Mouse (Mus musculus) hindbrain, embryonic 16.5 days (tissue): ENCODE results near the gene Hoxb5. TPM values are rescaled to one million over a fixed set of nuclear protein-coding genes. Genes with fewer than 3 reads are reported as not detected.

Experiments
- ATAC-seq: fragments of 200-750 bp; cut with Nextera tagmentation; 2 replicates; pipeline ENCODE4 v1.8.0; 2017; ENCODE audit warnings: moderate TSS enrichment, moderate library complexity
- H3K27ac ChIP-seq: fragments of 300-500 bp; sonication (generic); 2 replicates; pipeline ENCODE4 v1.5.1; 2014; ENCODE audit warnings: low read depth, mild to moderate bottlenecking, control low read depth, low read length, moderate library complexity
- H3K27me3 ChIP-seq: fragments of 300-500 bp; sonication (generic); replicated peaks from 2 replicates; pipeline ENCODE4 v1.6.1; 2014; ENCODE audit warnings: low read length; ENCODE audit not compliant: control insufficient read depth, insufficient read depth
- H3K36me3 ChIP-seq: fragments of 300-500 bp; sonication (generic); 2 replicates; pipeline ENCODE4 v1.6.1; 2014; ENCODE audit warnings: mild to moderate bottlenecking, low read length, moderate library complexity, mixed read lengths; ENCODE audit not compliant: control insufficient read depth, insufficient read depth
- H3K4me1 ChIP-seq: fragments of 300-500 bp; sonication (generic); 2 replicates; pipeline ENCODE4 v1.6.1; 2014; ENCODE audit warnings: low read depth, low read length; ENCODE audit not compliant: control insufficient read depth, insufficient read depth
- H3K4me2 ChIP-seq: fragments of 300-500 bp; sonication (generic); 2 replicates; pipeline ENCODE4 v1.6.1; 2014; ENCODE audit warnings: mild to moderate bottlenecking, low read length, control low read depth, moderate library complexity
- H3K4me3 ChIP-seq: fragments of 300-500 bp; sonication (generic); 2 replicates; pipeline ENCODE4 v1.5.1; 2014; ENCODE audit warnings: mild to moderate bottlenecking, low read length, control low read depth, moderate library complexity
- H3K9ac ChIP-seq: fragments of 300-500 bp; sonication (generic); 2 replicates; pipeline ENCODE4 v1.6.1; 2014; ENCODE audit warnings: low read depth, mild to moderate bottlenecking, control low read depth, low read length, moderate library complexity
- H3K9me3 ChIP-seq: fragments of 300-500 bp; sonication (generic); 2 replicates; pipeline ENCODE4 v1.6.1; 2014; ENCODE audit warnings: mild to moderate bottlenecking, low read length, moderate library complexity; ENCODE audit not compliant: control insufficient read depth
- WGBS: fragments of 180-500 bp; shearing (Covaris S2); extraction: QIAGEN DNeasy Blood & Tissue Kit; methylation state at CpG from one replicate; pipeline ENCODE4 v1.1.7; 2014; 5-methylcytosine and 5-hydroxymethylcytosine counted together
- polyA plus RNA-seq: library from polyadenylated mRNA; unstranded; fragments of >200 nt; fragmentation: Nextera tagmentation; extraction: Ambion mirVana; gene quantifications from 2 replicates; pipeline ENCODE4 v1.2.1, GENCODE M21; 2015

Gene Hoxb5
- polyA plus RNA-seq, 1 experiment from 2014 or later, result 133 TPM

GRCm38 (mm10) chr11:96291681-96292564 lies 11.2 kb upstream of the Hoxb5 start, which contains the start of gene Hoxb6:
TSS of gene Hoxb6 (plus strand) at chr11:96292476.
- H3K27ac ChIP-seq, result peak within 1 kb of the TSS; percentile 71
- no peaks in the 10 kb centered on the region for H3K36me3 ChIP-seq
- H3K4me2 ChIP-seq, result peak within 1 kb of the TSS; percentile 37
- no peaks in the 10 kb centered on the region for H3K4me1 ChIP-seq
- H3K9ac ChIP-seq, result peak within 1 kb of the TSS; percentile 55
- peak within 1 kb of the TSS; percentile 35 for H3K4me3 ChIP-seq
- no peak for ATAC-seq
- H3K27me3 ChIP-seq, result peaks cover 62% of the 10 kb centered on the region
- no peaks in the 10 kb centered on the region for H3K9me3 ChIP-seq
- WGBS, result 6% methylated on average over 22 of the region's 22 CpGs

GRCm38 (mm10) chr11:96292565-96293301 lies 10.4 kb upstream of the Hoxb5 start:
- H3K4me1 ChIP-seq, result no peaks in the 10 kb centered on the region
- H3K9me3 ChIP-seq, result no peaks in the 10 kb centered on the region
- peaks cover 63% of the 10 kb centered on the region for H3K27me3 ChIP-seq
- no peak overlapping the region for H3K4me2 ChIP-seq
- peak overlapping the region; percentile 71 for H3K27ac ChIP-seq
- peak overlapping the region; percentile 35 for H3K4me3 ChIP-seq
- 3% methylated on average over 12 of the region's 12 CpGs for WGBS
- no peaks in the 10 kb centered on the region for H3K36me3 ChIP-seq
- ATAC-seq, result no peak
- peak overlapping the region; percentile 55 for H3K9ac ChIP-seq

- ATAC-seq, result no peak
- Histone ChIP-seq H3K4me3 (peak overlapping the region; percentile 35), H3K36me3 (no peaks in the 10 kb centered on the region), H3K9ac (peak overlapping the region; percentile 55), H3K27me3 (peaks cover 60% of the 10 kb centered on the region), H3K9me3 (no peaks in the 10 kb centered on the region), H3K27ac (peak overlapping the region; percentile 71), H3K4me2 (no peak overlapping the region), H3K4me1 (no peaks in the 10 kb centered on the region)
- 4% methylated on average over 22 of the region's 22 CpGs for WGBS
Measured at GRCm38 (mm10) chr11:96293302-96293921, 9.7 kb upstream of the Hoxb5 start.

- H3K36me3 ChIP-seq, result no peaks in the 10 kb centered on the region
- under 1% methylated on average over 32 of the region's 32 CpGs for WGBS
- H3K4me1 ChIP-seq, result no peaks in the 10 kb centered on the region
- no peaks in the 10 kb centered on the region for H3K9me3 ChIP-seq
- H3K4me2 ChIP-seq, result no peak overlapping the region
- peaks cover 52% of the 10 kb centered on the region for H3K27me3 ChIP-seq
- peak overlapping the region; percentile 36; the same call in 1 of the 2 replicates for H3K27ac ChIP-seq
- peak overlapping the region; percentile 35 for H3K4me3 ChIP-seq
- H3K9ac ChIP-seq, result peak overlapping the region; percentile 32; the same call in 1 of the 2 replicates
- ATAC-seq, result peak; percentile 38; the same call in 1 of the 2 replicates
Measured at GRCm38 (mm10) chr11:96294245-96295091, 8.7 kb upstream of the Hoxb5 start.

GRCm38 (mm10) chr11:96295092-96295835 lies 7.9 kb upstream of the Hoxb5 start:
- peak overlapping the region; percentile 18; the same call in 1 of the 2 replicates for H3K27ac ChIP-seq
- ATAC-seq, result no peak
- no peaks in the 10 kb centered on the region for H3K9me3 ChIP-seq
- peak overlapping the region; percentile 35; the same call in 1 of the 2 replicates for H3K9ac ChIP-seq
- 2% methylated on average over 30 of the region's 30 CpGs for WGBS
- no peaks in the 10 kb centered on the region for H3K4me1 ChIP-seq
- peak overlapping the region; percentile 35 for H3K4me3 ChIP-seq
- H3K36me3 ChIP-seq, result no peaks in the 10 kb centered on the region
- H3K4me2 ChIP-seq, result peak overlapping the region; percentile 28; the same call in 1 of the 2 replicates
- H3K27me3 ChIP-seq, result peaks cover 52% of the 10 kb centered on the region

- Histone ChIP-seq H3K27ac (peak overlapping the region; percentile 57; the same call in 1 of the 2 replicates), H3K4me3 (peak overlapping the region; percentile 35), H3K4me2 (peak overlapping the region; percentile 34), H3K9ac (peak overlapping the region; percentile 47; the same call in 1 of the 2 replicates), H3K27me3 (peaks cover 51% of the 10 kb centered on the region), H3K4me1 (no peaks in the 10 kb centered on the region), H3K36me3 (no peaks in the 10 kb centered on the region), H3K9me3 (no peaks in the 10 kb centered on the region)
- 8% methylated on average over 2 of the region's 2 CpGs for WGBS
- no peak for ATAC-seq
Measured at GRCm38 (mm10) chr11:96296997-96297396, 6.1 kb upstream of the Hoxb5 start.

GRCm38 (mm10) chr11:96297428-96297827 lies 5.7 kb upstream of the Hoxb5 start:
- Histone ChIP-seq H3K9me3 (no peaks in the 10 kb centered on the region), H3K4me2 (peak overlapping the region; percentile 34), H3K4me3 (peak overlapping the region; percentile 35), H3K36me3 (no peaks in the 10 kb centered on the region), H3K27ac (no peak overlapping the region), H3K9ac (no peak overlapping the region), H3K27me3 (peaks cover 54% of the 10 kb centered on the region), H3K4me1 (no peaks in the 10 kb centered on the region)
- no peak for ATAC-seq
- WGBS, result 4% methylated on average over 3 of the region's 3 CpGs
